Mouse (Mus musculus) CH12.LX (cell line): ENCODE data around the gene Pak4. TPM values are rescaled to one million over a fixed set of nuclear protein-coding genes. Genes with fewer than 3 reads are reported as not detected.
A peak's percentile ranks its signal among the peaks of the same experiment; 100 is the strongest.

Source experiments
- DNase-seq: peaks from one replicate; pipeline ENCODE4 v3.0.0-alpha.2; 2013; ENCODE audit errors: extremely low read depth
- H3K27ac ChIP-seq: 2 replicates; pipeline ENCODE4 v1.5.1; 2012; ENCODE audit warnings: low read depth, mild to moderate bottlenecking, control low read depth, moderate library complexity; ENCODE audit not compliant: insufficient read depth
- H3K27me3 ChIP-seq: replicated peaks from 2 replicates; pipeline ENCODE3; 2012; ENCODE audit warnings: inconsistent platforms
- H3K36me3 ChIP-seq, 2 experiments: replicated peaks in 1 of 2; 2 replicates each; pipeline versions ENCODE3 to v1.6.1; 2012; ENCODE audit warnings: inconsistent platforms in 1 of 2, low read length in 1 of 2, mild to moderate bottlenecking in 1 of 2, mixed read lengths in 1 of 2, moderate library complexity in 1 of 2; ENCODE audit not compliant: control insufficient read depth in 1 of 2, insufficient read depth in 1 of 2
- H3K4me1 ChIP-seq, 2 experiments: 2 replicates each; pipeline ENCODE4 v1.6.1; 2012; ENCODE audit warnings: inconsistent platforms in 1 of 2, moderate library complexity in 1 of 2; ENCODE audit not compliant: insufficient read depth in 2 of 2, control insufficient read depth in 1 of 2
- H3K4me2 ChIP-seq: 2 replicates; pipeline ENCODE4 v1.6.1; 2012; ENCODE audit warnings: low read depth, mild to moderate bottlenecking, control low read depth; ENCODE audit not compliant: poor library complexity, insufficient read depth, severe bottlenecking
- H3K4me3 ChIP-seq, 3 experiments: fragments of 150-350 bp in 1 of 3; sonication (generic) in 1 of 3; replicated peaks in 1 of 3; 2 replicates each; pipeline versions ENCODE3 to v1.5.1; 2011 to 2012; ENCODE audit warnings: low read depth in 2 of 3, low read length in 2 of 3, mild to moderate bottlenecking in 2 of 3, moderate library complexity in 2 of 3, control low read depth in 1 of 3, improper control_type of control experiment in 1 of 3, inconsistent platforms in 1 of 3, mixed read lengths in 1 of 3; ENCODE audit not compliant: poor library complexity in 1 of 3
- H3K79me2 ChIP-seq: replicated peaks from 2 replicates; pipeline ENCODE4 v1.6.1; 2012; ENCODE audit warnings: mild to moderate bottlenecking, moderate library complexity; ENCODE audit not compliant: control insufficient read depth, poor library complexity, insufficient read depth, severe bottlenecking; ENCODE audit errors: extremely low read depth
- H3K9ac ChIP-seq: 2 replicates; pipeline ENCODE4 v1.6.1; 2012; ENCODE audit warnings: low read depth, mild to moderate bottlenecking, control low read depth, moderate library complexity; ENCODE audit not compliant: insufficient read depth
- H3K9me3 ChIP-seq: replicated peaks from 2 replicates; pipeline ENCODE3; 2012; ENCODE audit warnings: low read length, inconsistent platforms, mixed read lengths
- BHLHE40 ChIP-seq: IDR thresholded peaks from 2 replicates; pipeline ENCODE4 v1.6.1; 2011; ENCODE audit warnings: mild to moderate bottlenecking, low read depth, low read length, improper control_type of control experiment
- CHD1 ChIP-seq: IDR thresholded peaks from 2 replicates; pipeline ENCODE4 v1.6.1; 2012; ENCODE audit warnings: low read depth, low read length, improper control_type of control experiment, inconsistent platforms
- CHD2 ChIP-seq: IDR thresholded peaks from 2 replicates; pipeline ENCODE4 v1.6.1; 2011; ENCODE audit warnings: low read length, improper control_type of control experiment
- CTCF ChIP-seq, 2 experiments: IDR thresholded peaks in 1 of 2; conservative IDR thresholded peaks in 1 of 2; 2 replicates each; pipeline ENCODE4 v1.5.1; 2011 to 2012; ENCODE audit warnings: low read depth in 2 of 2, low read length in 2 of 2, improper control_type of control experiment in 1 of 2, inconsistent platforms in 1 of 2, mild to moderate bottlenecking in 1 of 2, moderate library complexity in 1 of 2
- E2F4 ChIP-seq: IDR thresholded peaks from 2 replicates; pipeline ENCODE4 v1.6.1; 2011; ENCODE audit warnings: low read depth, low read length, improper control_type of control experiment; ENCODE audit not compliant: insufficient replicate concordance
- ELF1 ChIP-seq: IDR thresholded peaks from 2 replicates; pipeline ENCODE4 v1.6.1; 2014; ENCODE audit warnings: low read depth, mild to moderate bottlenecking, inconsistent platforms, low read length, improper control_type of control experiment
- EP300 ChIP-seq: IDR thresholded peaks from 2 replicates; pipeline ENCODE4 v1.6.1; 2011; ENCODE audit warnings: low read length, improper control_type of control experiment
- ETS1 ChIP-seq: conservative IDR thresholded peaks from 2 replicates; pipeline ENCODE4 v1.6.1; 2012; ENCODE audit warnings: low read depth, mild to moderate bottlenecking, inconsistent platforms, low read length, improper control_type of control experiment, moderate library complexity
- GABPA ChIP-seq: IDR thresholded peaks from 2 replicates; pipeline ENCODE4 v1.6.1; 2012; ENCODE audit warnings: low read depth, low read length, improper control_type of control experiment, inconsistent platforms; ENCODE audit not compliant: insufficient replicate concordance
- HCFC1 ChIP-seq: IDR thresholded peaks from 2 replicates; pipeline ENCODE4 v1.6.1; 2012; ENCODE audit warnings: low read depth, mild to moderate bottlenecking, inconsistent platforms, low read length, improper control_type of control experiment
- IRF4 ChIP-seq: IDR thresholded peaks from 2 replicates; pipeline ENCODE4 v1.6.1; 2014; ENCODE audit warnings: low read depth, mild to moderate bottlenecking, inconsistent platforms, low read length, improper control_type of control experiment
- JUN ChIP-seq: IDR thresholded peaks from 2 replicates; pipeline ENCODE4 v1.6.1; 2011; ENCODE audit warnings: low read depth, mild to moderate bottlenecking, low read length, improper control_type of control experiment, moderate library complexity; ENCODE audit not compliant: insufficient read depth
- JUND ChIP-seq: conservative IDR thresholded peaks from 2 replicates; pipeline ENCODE4 v1.6.1; 2011; ENCODE audit warnings: low read depth, low read length, improper control_type of control experiment
- KAT2A ChIP-seq: IDR thresholded peaks from 2 replicates; pipeline ENCODE4 v1.6.1; 2012; ENCODE audit warnings: low read length, improper control_type of control experiment, inconsistent platforms; ENCODE audit not compliant: insufficient replicate concordance
- MAFK ChIP-seq: IDR thresholded peaks from 2 replicates; pipeline ENCODE4 v1.6.1; 2011; ENCODE audit warnings: low read length, improper control_type of control experiment; ENCODE audit not compliant: insufficient replicate concordance
- MAX ChIP-seq: IDR thresholded peaks from 2 replicates; pipeline ENCODE4 v1.6.1; 2011; ENCODE audit warnings: low read length, improper control_type of control experiment
- MAZ ChIP-seq: IDR thresholded peaks from 2 replicates; pipeline ENCODE4 v1.6.1; 2012; ENCODE audit warnings: low read depth, mild to moderate bottlenecking, inconsistent platforms, low read length, improper control_type of control experiment, moderate library complexity
- MEF2A ChIP-seq: IDR thresholded peaks from 2 replicates; pipeline ENCODE4 v1.6.1; 2014; ENCODE audit warnings: low read depth, mild to moderate bottlenecking, inconsistent platforms, low read length, improper control_type of control experiment, borderline replicate concordance
- MXI1 ChIP-seq: IDR thresholded peaks from 2 replicates; pipeline ENCODE4 v1.6.1; 2011; ENCODE audit warnings: mild to moderate bottlenecking, low read depth, low read length, improper control_type of control experiment
- MYC ChIP-seq: IDR thresholded peaks from 2 replicates; pipeline ENCODE4 v1.6.1; 2011; ENCODE audit warnings: low read depth, mild to moderate bottlenecking, improper control_type of control experiment, low read length
- NELFE ChIP-seq: IDR thresholded peaks from 2 replicates; pipeline ENCODE4 v1.6.1; 2011; ENCODE audit warnings: low read depth, low read length, improper control_type of control experiment
- NRF1 ChIP-seq: IDR thresholded peaks from 2 replicates; pipeline ENCODE4 v1.6.1; 2014; ENCODE audit warnings: low read depth, mild to moderate bottlenecking, inconsistent platforms, low read length, improper control_type of control experiment, moderate library complexity
- PAX5 ChIP-seq: IDR thresholded peaks from 2 replicates; pipeline ENCODE4 v1.6.1; 2012; ENCODE audit warnings: low read length, inconsistent platforms, mixed read lengths
- POLR2A ChIP-seq: IDR thresholded peaks from 2 replicates; pipeline ENCODE4 v1.6.1; 2011; ENCODE audit warnings: low read depth, mild to moderate bottlenecking, improper control_type of control experiment, low read length
- POLR2AphosphoS2 ChIP-seq: IDR thresholded peaks from 2 replicates; pipeline ENCODE4 v1.6.1; 2011; ENCODE audit warnings: low read depth, low read length, improper control_type of control experiment
- RAD21 ChIP-seq: IDR thresholded peaks from 2 replicates; pipeline ENCODE4 v1.6.1; 2011; ENCODE audit warnings: low read depth, mild to moderate bottlenecking, low read length, improper control_type of control experiment, moderate library complexity
- RCOR1 ChIP-seq: conservative IDR thresholded peaks from 2 replicates; pipeline ENCODE4 v1.6.1; 2012; ENCODE audit warnings: low read depth, mild to moderate bottlenecking, inconsistent platforms, low read length, improper control_type of control experiment
- SIN3A ChIP-seq: IDR thresholded peaks from 2 replicates; pipeline ENCODE4 v1.6.1; 2012; ENCODE audit warnings: low read length, improper control_type of control experiment, inconsistent platforms
- SMC3 ChIP-seq: IDR thresholded peaks from 2 replicates; pipeline ENCODE4 v1.6.1; 2011; ENCODE audit warnings: low read depth, low read length, improper control_type of control experiment
- TBP ChIP-seq: conservative IDR thresholded peaks from 2 replicates; pipeline ENCODE4 v1.6.1; 2011; ENCODE audit warnings: low read depth, low read length, improper control_type of control experiment
- TCF12 ChIP-seq: IDR thresholded peaks from 2 replicates; pipeline ENCODE4 v1.6.1; 2014; ENCODE audit warnings: low read depth, mild to moderate bottlenecking, inconsistent platforms, low read length, improper control_type of control experiment
- UBTF ChIP-seq: IDR thresholded peaks from 2 replicates; pipeline ENCODE4 v1.6.1; 2012; ENCODE audit warnings: low read depth, mild to moderate bottlenecking, inconsistent platforms, low read length, improper control_type of control experiment, moderate library complexity
- USF1 ChIP-seq: IDR thresholded peaks from 2 replicates; pipeline ENCODE4 v1.6.1; 2014; ENCODE audit warnings: low read depth, mild to moderate bottlenecking, inconsistent platforms, low read length, improper control_type of control experiment
- USF2 ChIP-seq: conservative IDR thresholded peaks from 2 replicates; pipeline ENCODE4 v1.6.1; 2011; ENCODE audit warnings: low read depth, low read length, improper control_type of control experiment
- ZC3H11A ChIP-seq: IDR thresholded peaks from 2 replicates; pipeline ENCODE4 v1.6.1; 2012; ENCODE audit warnings: low read depth, mild to moderate bottlenecking, inconsistent platforms, low read length, improper control_type of control experiment
- ZKSCAN1 ChIP-seq: IDR thresholded peaks from 2 replicates; pipeline ENCODE4 v1.6.1; 2012; ENCODE audit warnings: low read depth, inconsistent platforms, low read length, improper control_type of control experiment, borderline replicate concordance
- ZMIZ1 ChIP-seq: IDR thresholded peaks from 2 replicates; pipeline ENCODE4 v1.6.1; 2012; ENCODE audit warnings: low read depth, mild to moderate bottlenecking, inconsistent platforms, low read length, improper control_type of control experiment
- ZNF384 ChIP-seq: IDR thresholded peaks from 2 replicates; pipeline ENCODE4 v1.6.1; 2012; ENCODE audit warnings: low read depth, low read length, improper control_type of control experiment, inconsistent platforms
- dilution Hi-C: fragments of 300-500 bp; cut with MboI; formaldehyde crosslinking; loops from 2 replicates; pipeline ENCODE4 v1.14.3; 2020; ENCODE audit warnings: low sequenced_read_pairs; ENCODE audit not compliant: extremely low pct_unique_long_range_greater_than_20kb, extremely low pct_ligation_motif_present
- in situ Hi-C: fragments of 300-500 bp; cut with MboI; formaldehyde crosslinking; loops from 3 replicates; pipeline ENCODE4 v1.14.3; 2019; ENCODE audit warnings: low sequenced_read_pairs, low pct_ligation_motif_present, low pct_unique_long_range_greater_than_20kb, mixed read lengths
- polyA plus RNA-seq: library from polyadenylated mRNA; unstranded; fragments of >175 nt; gene quantifications from 2 replicates; pipeline ENCODE4 v1.2.1, GENCODE M21; 2012; ENCODE audit warnings: low read depth; ENCODE audit not compliant: insufficient read length
- total RNA-seq, 2 experiments: library from RNA; depleted of rRNA; stranded (reverse); fragments of 300-350 nt in 1 of 2; fragments of >200 nt in 1 of 2; gene quantifications; 2 replicates each; pipeline ENCODE4 v1.2.3; 2012 to 2014

The Pak4 gene
- total RNA-seq (2012; rRNA removed) (8.3 and 10.7 TPM in 2 replicates), total RNA-seq (2014; rRNA removed) (6.7 and 7.5 TPM in 2 replicates), polyA plus RNA-seq (10.5 and 11.2 TPM in 2 replicates)

DNA sequence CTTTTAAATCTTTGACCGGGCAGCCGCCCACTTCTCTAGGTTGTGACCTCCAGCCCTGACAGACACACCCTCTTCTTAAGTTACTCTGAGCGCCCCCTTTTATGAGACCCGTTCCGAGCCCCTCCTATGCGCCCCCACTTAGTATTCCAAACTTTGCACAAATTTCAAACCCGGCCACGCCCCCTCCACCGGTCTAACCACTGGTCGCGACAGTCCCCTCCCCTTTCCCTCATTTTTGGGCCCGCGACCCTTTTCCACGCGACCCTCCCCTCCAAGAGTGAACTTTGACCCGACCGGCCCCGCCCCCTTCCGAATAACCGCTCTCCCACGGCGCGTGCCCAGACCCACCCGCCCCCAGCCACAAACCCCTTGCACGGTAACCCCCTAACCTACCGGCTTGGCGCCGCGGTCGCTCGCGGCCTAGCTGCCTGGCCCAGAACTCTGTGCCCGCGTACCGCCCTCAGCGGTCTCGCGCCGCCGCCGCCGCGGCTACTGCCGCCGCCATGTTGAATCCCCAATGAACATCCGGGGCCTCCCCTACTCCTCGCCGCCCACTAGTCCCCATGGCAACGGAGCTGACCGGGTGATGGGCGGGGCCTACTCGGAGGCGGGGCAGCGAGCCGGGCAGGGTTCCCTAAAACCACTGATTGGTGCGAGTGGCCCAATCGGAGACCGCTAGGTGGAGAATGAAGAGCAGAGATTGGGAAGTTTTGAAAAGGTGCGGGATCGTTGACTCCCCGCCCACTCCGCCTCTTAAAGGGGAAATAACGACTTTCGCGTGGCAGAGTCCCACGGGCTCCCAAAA is at the start of gene Pak4, which contains the start of gene Samd4b:
Gene Pak4 (minus strand): TSS at position 544 of the 805 bp plus-strand sequence.
Gene Samd4b (minus strand): TSS at position 503 of the 805 bp plus-strand sequence.
- peaks cover 19% of the 10 kb centered on the region for H3K79me2 ChIP-seq
- TF ChIP-seq TCF12 (peak; percentile 86), SIN3A (peak; percentile 96), HCFC1 (peak; percentile 59), MXI1 (peak; percentile 95), RCOR1 (no peak), IRF4 (no peak), UBTF (no peak), CHD2 (peak; percentile 56; the same call in 1 of the 2 replicates), PAX5 (no peak), POLR2AphosphoS2 (no peak), GABPA (no peak), USF1 (no peak), EP300 (no peak), MAX (peak; percentile 74; the same call in 1 of the 2 replicates), JUND (no peak), NELFE (peak; percentile 86), ETS1 (no peak), ELF1 (peak; percentile 70), KAT2A (no peak), JUN (no peak), CTCF (conservative IDR thresholded peaks at IDR 0.05 in 1 of 2, IDR thresholded peaks at IDR 0.05 in 1 of 2; ENCODE audit: low read depth in 2 of 2, low read length in 2 of 2) (no peak), MAZ (no peak), BHLHE40 (no peak), MAFK (no peak), MEF2A (no peak), E2F4 (0 out of 2 replicates have a peak, but pooled peaks have one; percentile 71), NRF1 (peak; percentile 52; the same call in 1 of the 2 replicates), ZMIZ1 (no peak; the same call in 1 of the 2 replicates), RAD21 (no peak), ZNF384 (no peak), MYC (no peak), POLR2A (peak; percentile 86), CHD1 (no peak), SMC3 (no peak), TBP (peak; percentile 62; the same call in 1 of the 2 replicates), ZC3H11A (no peak), ZKSCAN1 (no peak), USF2 (no peak)
- no peak within 1 kb of the TSS for H3K27ac ChIP-seq
- H3K36me3 ChIP-seq: peaks cover 4 to 13% of the 10 kb centered on the region in 2 experiments
- DNase-seq: peak; percentile 98
- H3K9ac ChIP-seq: peak within 1 kb of the TSS; percentile 93
- dilution Hi-C loops (no loop called here), in situ Hi-C loops (no loop called here)
- peak within 1 kb of the TSS; percentile 95 for H3K4me2 ChIP-seq
- no peaks in the 10 kb centered on the region for H3K9me3 ChIP-seq
- H3K4me1 ChIP-seq: peaks cover 38 to 68% of the 10 kb centered on the region in 2 experiments
- H3K4me3 ChIP-seq: peak within 1 kb of the TSS; percentile 62 to 79 (median 71)
- H3K27me3 ChIP-seq: no peaks in the 10 kb centered on the region
